Mouse (Mus musculus) frontal cortex, postnatal 36 days (tissue): ENCODE measurements around the gene Nell2.

Experiments used
- DNase-seq, 2 experiments: peaks; one replicate each; pipeline ENCODE4 v3.0.0; 2022; ENCODE audit warnings: low spot score in 2 of 2

Nell2 gene

GRCm38 (mm10) chr15:95107246-95107809 lies 421.0 kb downstream of the Nell2 start:
- DNase-seq: no peak

DNA sequence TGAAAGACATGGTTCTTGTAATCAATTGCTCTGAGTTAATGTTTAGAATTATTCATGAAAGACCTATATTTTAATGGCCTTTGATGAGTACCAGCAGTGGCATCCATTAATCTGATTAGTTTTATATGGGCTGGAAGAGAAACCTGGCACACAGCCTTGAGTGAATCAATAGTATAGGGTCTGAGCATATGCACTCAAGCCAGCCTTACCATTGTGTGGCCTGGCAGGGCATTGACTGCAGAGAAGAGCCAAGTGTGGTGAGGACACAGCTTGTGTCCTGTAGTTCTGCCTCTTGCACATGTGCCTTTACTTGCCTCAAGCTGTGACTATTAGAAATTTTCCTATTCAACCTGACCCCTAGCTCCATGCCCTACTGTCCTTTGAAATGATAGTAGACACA lies 426.8 kb downstream of the Nell2 start:
- no peak for DNase-seq

DNA sequence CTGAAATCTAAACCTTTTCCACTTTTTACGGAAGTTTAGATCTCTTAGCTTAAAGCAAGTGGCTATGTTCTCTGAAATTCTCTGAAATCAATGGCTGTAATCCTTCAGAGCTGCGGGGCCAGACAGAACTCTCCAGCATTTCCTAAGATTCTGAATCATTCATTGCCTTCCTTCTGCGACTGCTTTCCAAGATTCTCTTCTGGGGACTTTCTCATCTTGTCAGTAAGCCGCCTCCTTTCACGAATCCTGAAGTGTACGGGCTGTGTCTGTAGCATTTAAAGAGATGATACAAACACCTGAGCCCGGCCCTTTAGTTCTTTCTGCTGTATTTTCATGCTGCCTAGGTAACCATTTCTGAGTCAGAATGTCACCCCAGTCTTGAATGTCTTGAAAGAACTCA lies 428.2 kb downstream of the Nell2 start:
- DNase-seq: no peak

- DNase-seq: no peak
Observed at GRCm38 (mm10) chr15:95085962-95086361, 442.4 kb downstream of the Nell2 start.

DNA sequence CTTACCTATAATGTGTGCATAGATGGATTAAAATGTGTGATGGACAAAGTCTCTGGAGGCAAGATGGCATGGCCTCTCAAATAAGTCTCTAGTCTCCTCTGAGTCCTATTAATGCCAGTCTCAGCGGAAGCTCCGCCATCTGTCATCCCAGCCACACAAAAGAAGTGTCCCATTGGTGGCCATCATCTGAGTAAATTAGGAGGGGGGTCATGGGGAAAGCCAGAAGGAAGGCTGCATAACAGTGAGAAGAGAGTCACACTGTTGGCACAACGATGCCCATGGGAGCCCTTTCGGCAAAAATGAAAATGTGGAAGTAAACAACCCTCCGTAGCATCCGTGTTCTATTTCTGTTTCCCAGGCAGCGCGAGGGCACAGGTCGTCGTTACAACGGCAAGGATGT lies 446.7 kb downstream of the Nell2 start:
- DNase-seq: no peak

DNA sequence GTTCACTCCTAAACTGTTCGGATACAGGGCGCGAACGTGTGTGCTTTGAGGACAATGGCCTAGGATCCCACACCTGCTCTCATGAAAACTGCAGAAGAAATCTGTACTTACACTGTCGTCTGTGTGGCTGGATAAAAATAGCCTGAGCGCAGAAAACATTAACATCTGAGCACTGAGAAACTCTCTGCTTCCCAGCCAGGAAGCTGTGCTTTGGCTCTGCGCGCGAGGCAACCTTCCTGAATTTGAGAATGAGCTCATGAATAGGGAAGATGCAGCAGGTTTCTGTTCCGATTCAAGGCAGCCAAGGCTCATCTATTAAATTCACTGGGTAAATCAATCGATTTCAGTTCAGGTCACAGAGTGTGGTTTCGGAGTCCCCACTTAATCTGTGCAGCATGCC lies 453.0 kb downstream of the Nell2 start:
- peak; percentile 50 to 71 for DNase-seq

DNA sequence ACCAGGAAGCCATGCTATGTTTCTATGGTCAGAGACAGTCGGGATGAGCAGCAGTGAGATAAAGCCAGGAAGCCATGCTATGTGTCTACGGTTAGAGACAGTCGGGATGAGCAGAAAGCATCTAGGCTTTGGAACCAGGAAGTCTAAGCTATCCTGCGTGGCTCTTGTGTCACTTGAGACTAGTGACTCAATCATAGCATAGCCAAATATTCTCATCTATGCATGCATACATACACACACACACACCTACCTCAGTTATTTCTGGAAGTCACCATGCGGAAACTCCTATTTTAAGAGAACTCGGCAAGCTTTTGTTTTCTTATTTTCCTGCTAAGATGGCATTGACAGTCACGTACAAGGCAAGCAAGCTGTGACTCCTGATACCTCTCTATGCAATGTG lies 457.5 kb downstream of the Nell2 start:
- no peak for DNase-seq

DNA sequence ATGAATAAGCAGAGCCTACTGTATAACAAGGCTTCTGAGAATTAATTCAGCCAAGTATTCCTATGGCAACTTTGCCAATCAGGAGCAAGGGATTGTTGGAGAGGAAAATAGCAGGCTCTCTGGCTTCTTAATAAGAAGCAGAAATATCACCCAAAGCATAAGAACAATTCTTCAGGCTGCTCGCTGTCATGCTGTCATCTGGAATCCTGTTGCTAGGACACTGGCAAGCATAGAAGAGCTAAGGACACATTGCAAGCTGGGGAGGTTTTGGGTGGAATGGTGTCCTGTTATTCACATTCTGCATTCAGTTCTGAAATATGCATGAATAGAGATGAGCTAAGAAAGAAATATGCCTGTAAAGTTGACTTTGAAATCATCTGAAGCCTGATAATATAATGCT lies 459.6 kb downstream of the Nell2 start:
- DNase-seq: peak in 1 of 2 experiments; percentile 48

DNA sequence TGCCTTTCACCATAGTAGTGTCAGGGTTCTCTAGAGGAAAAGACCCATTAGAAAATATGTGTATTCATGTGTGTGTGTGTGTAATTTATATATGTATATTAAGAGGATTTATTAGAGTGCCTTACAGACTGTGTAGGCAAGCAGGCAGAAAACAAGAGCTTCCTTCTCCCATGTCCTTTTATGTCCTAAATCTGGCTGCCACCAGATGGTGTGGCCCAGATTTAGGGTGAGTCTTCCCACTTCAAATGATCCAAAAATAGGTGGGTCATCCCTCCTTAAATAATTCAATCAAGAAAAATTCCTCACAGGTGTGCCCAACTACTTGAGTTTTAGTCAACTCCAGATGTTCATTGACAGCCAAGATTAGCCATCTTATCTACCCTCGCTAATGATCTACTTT lies 460.3 kb downstream of the Nell2 start:
- no peak for DNase-seq

DNA sequence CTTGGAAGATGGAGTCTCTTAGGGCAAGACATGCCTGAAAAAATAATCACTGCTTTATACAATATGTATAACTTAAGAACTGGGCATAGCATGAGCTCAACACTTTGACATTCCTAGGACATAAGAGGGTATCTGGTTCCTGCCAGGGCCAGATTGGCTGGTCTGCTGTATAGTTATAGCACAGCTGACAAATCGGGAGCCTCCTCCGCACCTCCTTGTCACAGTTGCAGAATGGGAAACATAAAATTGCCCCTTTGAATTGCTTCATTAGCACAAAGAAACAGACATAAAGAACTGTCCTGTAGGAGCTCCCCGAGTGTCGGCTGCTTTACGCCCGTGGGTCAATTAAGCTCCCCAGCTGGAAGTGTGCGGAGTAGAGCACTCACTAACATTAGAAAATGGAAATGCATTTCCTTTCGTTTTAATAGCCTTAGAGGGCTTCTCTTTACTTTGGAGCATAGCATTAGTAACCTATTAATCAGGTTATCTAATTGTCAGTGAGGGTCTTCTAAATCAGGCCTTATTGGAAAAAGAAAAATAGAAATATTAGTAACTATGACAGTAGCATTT lies 473.2 kb downstream of the Nell2 start:
- no peak for DNase-seq

DNA sequence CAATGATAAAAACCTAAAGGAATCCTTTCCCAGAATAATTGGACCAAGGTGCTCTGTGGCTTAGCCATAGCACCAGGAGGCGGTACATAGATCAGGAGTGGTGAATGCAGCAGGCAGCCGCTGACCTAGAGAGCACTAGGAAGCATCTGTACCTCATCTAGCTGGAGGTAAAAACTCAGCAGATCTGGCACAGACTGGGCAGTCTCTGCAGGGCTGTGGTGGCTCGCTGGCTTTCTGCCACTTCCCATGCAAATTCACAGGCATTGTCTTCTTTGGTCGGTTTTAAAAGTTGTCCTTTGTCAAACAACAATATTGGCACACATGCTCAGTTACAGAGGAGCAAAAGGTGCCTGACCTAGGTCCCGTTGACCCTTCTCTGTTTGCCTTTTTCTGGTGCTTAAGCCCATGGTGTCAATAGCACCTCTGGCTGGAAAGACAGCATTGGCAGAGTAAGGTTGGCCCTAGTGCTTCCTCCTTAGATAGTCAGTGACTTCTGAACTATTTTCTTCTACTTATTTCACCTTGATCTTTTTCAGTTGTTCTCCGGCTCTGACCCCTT lies 479.1 kb downstream of the Nell2 start:
- DNase-seq: no peak

DNA sequence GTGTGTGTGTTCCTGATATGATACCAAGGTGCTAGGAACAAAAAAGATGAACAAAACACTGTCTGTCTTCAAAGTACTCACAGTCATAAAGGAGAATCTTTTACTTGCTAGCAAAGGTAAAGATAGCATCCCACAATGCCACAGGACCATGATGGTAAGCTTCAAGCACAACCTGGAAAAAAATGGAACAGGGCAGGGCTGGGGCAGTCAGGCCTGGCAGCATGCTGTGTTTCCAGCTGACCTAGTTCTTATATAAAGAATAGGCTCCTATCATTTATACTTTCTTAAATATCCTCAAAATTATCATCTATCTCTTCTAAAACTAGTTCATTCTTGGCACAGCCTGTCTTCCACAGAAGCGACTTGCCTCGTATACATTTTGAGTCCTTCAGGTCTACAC lies 480.9 kb downstream of the Nell2 start:
- DNase-seq: no peak

GRCm38 (mm10) chr15:95044011-95044410 lies 484.3 kb downstream of the Nell2 start:
- peak; percentile 39 to 43 for DNase-seq

GRCm38 (mm10) chr15:95042437-95042836 lies 485.9 kb downstream of the Nell2 start:
- DNase-seq: no peak

GRCm38 (mm10) chr15:95029487-95029875 lies 498.9 kb downstream of the Nell2 start:
- no peak for DNase-seq

- DNase-seq: no peak
Observed at GRCm38 (mm10) chr15:95028862-95029486, 499.4 kb downstream of the Nell2 start.
